Mouse (Mus musculus): ENCODE measurements around the gene Bckdha.

DNA sequence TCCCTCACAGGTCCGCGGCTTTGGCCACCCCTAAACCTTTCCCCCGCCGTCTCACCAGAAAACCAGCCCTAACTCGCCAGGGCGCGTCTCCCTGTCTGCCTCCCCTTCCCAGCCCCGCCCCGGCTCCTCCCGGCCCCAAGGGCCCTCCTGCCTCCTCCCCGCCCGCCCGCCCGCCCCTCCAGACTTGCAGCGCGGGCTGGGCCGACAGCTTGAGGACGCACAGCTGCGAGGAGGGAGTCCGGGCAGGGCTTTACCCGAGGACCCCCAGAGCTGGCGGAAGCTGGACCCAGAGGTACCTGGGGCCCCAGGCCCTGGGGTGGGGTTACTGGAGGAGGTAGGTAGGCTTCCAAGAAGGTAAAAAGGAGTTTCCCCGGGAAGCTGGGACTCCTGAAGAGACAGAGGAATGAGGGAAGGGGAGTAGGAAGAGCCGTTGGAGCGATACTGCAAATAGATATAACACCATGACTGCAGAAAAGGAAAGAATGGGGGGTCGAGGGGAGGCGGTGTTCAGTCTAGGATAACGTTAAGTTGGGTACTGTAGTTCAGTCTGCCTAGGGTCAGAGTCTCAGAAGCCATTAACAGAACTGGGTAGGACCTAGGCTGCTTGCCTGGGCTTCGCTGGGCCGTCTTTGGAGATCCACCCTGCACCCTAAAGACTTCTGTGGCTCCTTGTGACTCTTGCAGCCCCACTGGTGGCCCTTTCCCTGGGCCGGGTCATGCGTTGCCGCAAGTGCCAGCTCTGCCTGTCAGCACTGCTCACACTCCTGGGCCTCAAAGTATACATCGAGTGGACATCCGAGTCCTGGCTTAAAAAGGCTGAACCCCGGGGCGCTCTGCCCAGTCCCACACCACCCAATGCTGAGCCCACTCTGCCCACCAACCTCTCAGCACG lies 31.1 kb downstream of the Bckdha start:
- no peak for TF ChIP-seq CTCF (IDR thresholded peaks at IDR 0.05; ENCODE audit: low read depth, low read length)
- no peak for TF ChIP-seq POLR2A (IDR thresholded peaks at IDR 0.05; ENCODE audit: extremely low read depth, insufficient read depth, low read length)

Measured in liver, adult 2 months (tissue).